ENCODE assay signal across 7 mouse cellular contexts in the genomic region with DNA sequence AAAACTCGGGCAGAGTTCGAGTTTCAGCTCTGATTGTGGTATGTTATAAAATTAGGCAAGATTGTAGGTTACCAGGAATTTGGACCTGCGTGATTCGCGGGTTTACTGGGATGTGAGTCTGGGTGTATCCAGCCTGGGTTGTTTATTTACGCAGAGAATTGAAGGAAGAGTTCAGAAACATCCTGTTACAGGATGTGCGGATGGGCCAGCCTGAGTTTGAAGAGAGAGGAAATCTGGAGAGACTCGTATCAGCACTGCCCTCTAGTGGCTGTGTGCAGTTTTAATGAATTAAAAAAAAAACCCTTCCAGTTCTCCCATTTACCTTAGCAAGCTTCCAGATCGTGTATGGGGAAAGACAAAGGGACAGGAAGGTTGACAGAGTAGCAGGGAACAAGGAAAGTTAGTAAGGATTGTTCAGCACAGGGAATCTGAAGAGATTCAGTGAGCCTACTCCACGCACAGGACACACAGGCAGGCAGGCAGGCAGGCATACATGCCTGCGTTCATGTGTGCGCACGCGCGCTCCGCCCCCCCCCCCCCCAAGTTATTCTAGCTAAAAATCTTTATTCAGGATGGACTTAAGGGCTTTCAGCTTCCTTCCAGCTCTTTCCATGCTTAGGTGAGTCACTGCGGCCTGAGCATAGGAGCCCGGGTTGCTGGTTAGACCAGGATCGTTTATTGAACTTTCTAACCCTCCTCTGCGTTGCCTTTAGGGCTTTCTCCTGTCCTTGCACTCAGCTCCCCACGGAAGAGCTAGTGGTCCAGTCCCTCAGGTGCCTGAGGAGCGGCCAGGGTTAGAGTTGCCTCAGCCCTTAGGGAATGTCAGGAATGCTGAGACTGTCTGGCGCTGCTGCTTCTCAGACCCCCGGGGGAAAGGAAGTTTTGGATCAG.
DNase-seq lines count a peak whose midpoint lies in the region; ATAC-seq and TF ChIP-seq lines count a peak whose summit lies in the region.

No protein-coding gene starts in this region.

- peaks cover 5% of the 10 kb centered on the region; the same call in 1 of the 2 replicates for H3K4me1 ChIP-seq in embryonic fibroblast, embryonic 13.5 days (ENCODE audit: control insufficient read depth, insufficient read depth, low read length)
- peaks cover 19% of the 10 kb centered on the region for H3K4me1 ChIP-seq in heart, embryonic 16.5 days (ENCODE audit: control insufficient read depth, insufficient read depth, low read length)
- peaks cover 20% of the 10 kb centered on the region for H3K4me1 ChIP-seq in lung, embryonic 14.5 days (ENCODE audit: insufficient read depth)

- peak; percentile 67 for ATAC-seq in heart, embryonic 16.5 days (replicated peaks; ENCODE audit: extremely low read depth, insufficient read depth, low FRiP score)
- ATAC-seq in lung, embryonic 14.5 days (ENCODE audit: insufficient read depth), result peak; percentile 68

- no peaks in the 10 kb centered on the region for H3K27me3 ChIP-seq in heart, embryonic 16.5 days (ENCODE audit: control insufficient read depth, insufficient read depth, low read length)
- H3K27me3 ChIP-seq in lung, embryonic 14.5 days (ENCODE audit: insufficient read depth, low read length), result no peaks in the 10 kb centered on the region

- H3K4me3 ChIP-seq in embryonic fibroblast, embryonic 13.5 days (ENCODE audit: insufficient read depth, low read length), result peak overlapping the region; percentile 25
- peak overlapping the region; percentile 48 for H3K4me3 ChIP-seq in heart, embryonic 16.5 days (ENCODE audit: low read length)
- peak overlapping the region; percentile 34 for H3K4me3 ChIP-seq in lung, embryonic 14.5 days (ENCODE audit: low read depth, low read length)

- TF ChIP-seq POLR2A in embryonic fibroblast, embryonic 13.5 days (IDR thresholded peaks at IDR 0.05; ENCODE audit: low read depth, low read length), result peak; percentile 75

- no peak for TF ChIP-seq CTCF in embryonic fibroblast, embryonic 13.5 days (IDR thresholded peaks at IDR 0.05; ENCODE audit: borderline replicate concordance, insufficient read depth, low read length)
- peak; percentile 75 for TF ChIP-seq CTCF in lung, embryonic 14.5 days (IDR thresholded peaks at IDR 0.05; ENCODE audit: low read depth)

- WGBS in heart, embryonic 16.5 days, result 4% methylated on average over 24 of the region's 24 CpGs
- 4% methylated on average over 24 of the region's 24 CpGs for WGBS in lung, embryonic 14.5 days

- peak overlapping the region; percentile 75 for H3K4me2 ChIP-seq in heart, embryonic 16.5 days (ENCODE audit: low read depth, low read length)
- H3K4me2 ChIP-seq in lung, embryonic 14.5 days, result peak overlapping the region; percentile 65

- no peaks in the 10 kb centered on the region for H3K9me3 ChIP-seq in heart, embryonic 16.5 days (replicated peaks; ENCODE audit: control insufficient read depth, low read length)
- no peaks in the 10 kb centered on the region for H3K9me3 ChIP-seq in lung, embryonic 14.5 days (ENCODE audit: low read depth, low read length)

- DNase-seq in NIH3T3 (ENCODE audit: low read depth), result peak; percentile 93
- DNase-seq in brain, embryonic 18.5 days (ENCODE audit: low read depth, low spot score), result peak; percentile 32
- DNase-seq in kidney, postnatal 10 days, result peak; percentile 87
- peak; percentile 94 for DNase-seq in lung, embryonic 14.5 days
- DNase-seq in ovary, postnatal 14 days (ENCODE audit: low spot score), result peak; percentile 51

- H3K27ac ChIP-seq in embryonic fibroblast, embryonic 13.5 days (ENCODE audit: insufficient read depth, low read length), result peak overlapping the region; percentile 97
- peak overlapping the region; percentile 79 for H3K27ac ChIP-seq in heart, embryonic 16.5 days (ENCODE audit: low read length)
- peak overlapping the region; percentile 71 for H3K27ac ChIP-seq in lung, embryonic 14.5 days (ENCODE audit: low read depth)

- H3K9ac ChIP-seq in heart, embryonic 16.5 days (ENCODE audit: low read length), result peak overlapping the region; percentile 67
- peak overlapping the region; percentile 41 for H3K9ac ChIP-seq in lung, embryonic 14.5 days

- H3K36me3 ChIP-seq in heart, embryonic 16.5 days (ENCODE audit: control insufficient read depth, insufficient read depth), result no peaks in the 10 kb centered on the region
- H3K36me3 ChIP-seq in lung, embryonic 14.5 days (ENCODE audit: insufficient read depth), result no peaks in the 10 kb centered on the region

Comparison
In these comparisons a context has a peak if more than half of its experiments do, and no peak if none do; other contexts are left out.
1. Peak in every context shown above with its lines: DNase-seq, ATAC-seq, H3K4me3 ChIP-seq and H3K27ac ChIP-seq.
2. DNase-seq: peak in every context shown above with its lines; median percentile 94 in lung, embryonic 14.5 days; 93 in NIH3T3; 87 in kidney, postnatal 10 days; 51 in ovary, postnatal 14 days; 32 in brain, embryonic 18.5 days.